Mouse (Mus musculus) megakaryocyte, embryonic 14.5 days (primary cell): ENCODE measurements around the gene Csrnp3. TPM values are rescaled to one million over a fixed set of nuclear protein-coding genes. Genes with fewer than 3 reads are reported as not detected.

Experiments
- H3K27me3 ChIP-seq: replicated peaks from 2 replicates; pipeline ENCODE3; 2012; ENCODE audit warnings: inconsistent platforms
- H3K36me3 ChIP-seq: replicated peaks from 2 replicates; pipeline ENCODE3; 2012; ENCODE audit warnings: low read length, inconsistent platforms, mixed read lengths
- H3K4me1 ChIP-seq: 2 replicates; pipeline ENCODE4 v1.6.1; 2012; ENCODE audit warnings: inconsistent platforms
- H3K4me3 ChIP-seq: replicated peaks from 2 replicates; pipeline ENCODE3; 2012; ENCODE audit warnings: moderate library complexity, mild to moderate bottlenecking, inconsistent platforms
- H3K9me3 ChIP-seq: 2 replicates; pipeline ENCODE4 v1.6.1; 2012; ENCODE audit warnings: inconsistent platforms
- FLI1 ChIP-seq: IDR thresholded peaks from 2 replicates; pipeline ENCODE4 v1.6.1; 2012; ENCODE audit warnings: low read length, inconsistent platforms, mixed read lengths
- GATA1 ChIP-seq: IDR thresholded peaks from 3 replicates; pipeline ENCODE4 v1.6.1; 2012; ENCODE audit warnings: mixed read lengths, low read length, inconsistent platforms, borderline replicate concordance
- polyA plus RNA-seq: library from polyadenylated mRNA; stranded (reverse); fragments of >175 nt; gene quantifications from 2 replicates; pipeline ENCODE4 v1.2.3, GENCODE M21; 2012; ENCODE audit warnings: low replicate concordance; ENCODE audit not compliant: insufficient read depth

Gene Csrnp3
- polyA plus RNA-seq, 1 experiment = not detected

DNA sequence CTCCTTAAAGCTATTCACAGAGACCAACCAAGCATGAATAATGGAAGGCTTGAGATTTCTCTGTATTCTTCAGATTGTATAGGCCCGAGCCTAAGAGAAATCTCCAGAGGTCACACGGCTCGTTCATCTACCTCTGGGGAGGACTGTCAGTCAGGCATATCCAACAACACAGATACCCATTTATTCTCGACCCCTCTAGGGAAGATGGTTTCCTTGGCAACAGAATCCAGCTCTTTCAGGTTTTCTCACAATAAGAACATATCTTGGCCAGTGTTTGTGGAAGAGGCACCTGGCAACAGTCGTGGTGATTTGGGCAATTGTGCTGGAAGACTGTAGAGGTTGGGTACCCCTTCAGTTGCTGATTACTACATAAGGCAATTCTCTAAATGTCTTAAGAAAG is 183.2 kb downstream of the Csrnp3 start:
- TF ChIP-seq FLI1 (no peak), GATA1 (no peak)
- Histone ChIP-seq H3K27me3 (no peaks in the 10 kb centered on the region), H3K36me3 (no peaks in the 10 kb centered on the region), H3K4me3 (no peak overlapping the region), H3K9me3 (peaks cover 18% of the 10 kb centered on the region), H3K4me1 (no peaks in the 10 kb centered on the region)

DNA sequence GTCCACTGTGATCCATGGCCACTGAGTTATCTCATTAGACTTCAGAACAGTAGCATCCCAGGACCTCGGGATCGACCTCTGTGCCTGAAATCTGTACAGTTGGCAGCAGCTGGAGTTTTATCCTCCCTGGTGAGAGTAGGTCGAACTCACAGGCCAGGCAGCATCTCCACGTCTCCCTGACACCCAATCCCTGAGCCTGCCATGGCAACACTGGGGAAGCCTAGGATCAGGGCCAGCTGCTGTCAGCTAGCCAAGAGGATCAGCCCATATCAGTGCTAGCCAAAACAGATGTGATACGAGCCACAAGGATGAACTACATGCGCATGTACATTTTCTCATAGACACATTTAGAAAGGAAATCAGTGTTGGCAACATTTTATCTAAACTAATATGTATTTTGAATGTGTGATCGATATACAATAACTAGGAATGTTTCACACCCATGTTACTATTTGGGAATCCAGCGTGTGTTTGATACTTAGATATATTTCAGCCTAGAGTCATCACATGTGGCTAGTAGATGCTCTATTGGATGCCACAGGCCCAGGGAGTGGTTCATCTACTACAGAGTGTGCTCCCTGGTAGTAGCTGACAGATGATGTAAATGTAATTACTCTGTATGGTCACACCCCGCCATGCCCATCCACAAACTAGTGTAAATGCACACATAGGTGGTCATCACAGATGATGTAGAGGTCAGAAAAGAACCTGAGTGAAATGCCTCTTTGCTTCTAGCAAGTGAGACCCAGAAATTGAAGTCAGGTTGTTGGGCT is 189.5 kb downstream of the Csrnp3 start:
- no peak for TF ChIP-seq GATA1
- no peaks in the 10 kb centered on the region for H3K36me3 ChIP-seq
- peak overlapping the region; percentile 40 for H3K4me3 ChIP-seq
- no peaks in the 10 kb centered on the region for H3K4me1 ChIP-seq
- no peaks in the 10 kb centered on the region for H3K27me3 ChIP-seq
- H3K9me3 ChIP-seq = peaks cover 31% of the 10 kb centered on the region

DNA sequence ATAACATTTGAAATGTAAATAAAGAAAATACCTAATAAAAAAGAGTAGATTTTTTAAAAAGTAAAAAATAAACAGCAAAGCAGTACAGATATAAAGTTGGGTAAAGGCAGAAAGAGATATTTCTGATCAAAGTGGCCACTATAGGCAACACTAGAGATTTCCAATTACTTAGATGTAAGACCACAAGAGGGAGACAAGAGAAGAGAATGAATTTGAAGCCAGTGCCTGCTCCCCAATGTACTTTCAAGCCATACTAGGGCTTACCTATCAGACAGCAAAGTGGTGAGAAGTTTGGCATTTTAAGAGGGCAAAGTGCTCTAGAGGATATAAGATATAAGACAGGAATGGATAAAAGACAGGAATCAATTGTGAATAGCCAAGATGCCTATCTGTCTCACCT is 195.0 kb downstream of the Csrnp3 start:
- no peaks in the 10 kb centered on the region for H3K4me1 ChIP-seq
- TF ChIP-seq FLI1 (no peak), GATA1 (no peak)
- H3K36me3 ChIP-seq = no peaks in the 10 kb centered on the region
- peaks cover 39% of the 10 kb centered on the region for H3K9me3 ChIP-seq
- no peak overlapping the region for H3K4me3 ChIP-seq
- no peaks in the 10 kb centered on the region for H3K27me3 ChIP-seq

DNA sequence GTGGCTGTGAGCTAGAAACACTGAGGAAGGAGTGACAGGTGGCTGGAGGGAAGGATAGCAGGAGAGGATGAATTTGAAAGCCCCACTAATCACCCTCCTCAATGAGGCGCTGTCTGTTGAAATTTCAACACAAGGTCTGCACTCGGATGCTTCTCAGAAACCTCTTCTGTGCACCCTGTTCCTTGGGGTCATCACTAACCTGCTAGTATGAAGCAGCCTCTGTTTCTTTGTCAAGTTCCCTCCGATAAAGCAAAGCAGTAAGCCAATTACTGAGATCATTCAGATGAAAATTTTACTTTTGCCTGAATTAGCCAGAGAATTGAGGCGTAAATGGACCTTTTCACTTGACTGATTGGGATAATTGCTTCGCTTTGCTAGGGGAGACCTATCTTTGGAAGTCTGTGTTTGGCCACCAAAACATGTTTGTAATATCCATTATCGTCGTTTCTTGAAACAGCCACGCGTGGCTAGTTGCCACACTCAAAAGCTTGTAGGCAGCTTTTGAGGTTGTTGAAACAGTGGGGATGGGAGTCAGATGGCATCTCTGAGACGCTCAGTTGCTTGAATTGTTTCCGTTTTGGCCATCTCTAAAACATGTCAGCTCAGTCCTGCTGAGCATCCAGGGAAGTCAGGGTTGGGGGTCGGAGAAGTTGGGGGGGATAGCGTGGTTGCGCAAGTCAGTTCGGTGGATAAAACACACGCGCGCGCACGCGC is 195.8 kb downstream of the Csrnp3 start:
- H3K4me3 ChIP-seq = no peak overlapping the region
- H3K4me1 ChIP-seq = no peaks in the 10 kb centered on the region
- H3K9me3 ChIP-seq = peaks cover 32% of the 10 kb centered on the region
- no peaks in the 10 kb centered on the region for H3K36me3 ChIP-seq
- TF ChIP-seq FLI1 (no peak), GATA1 (no peak)
- no peaks in the 10 kb centered on the region for H3K27me3 ChIP-seq

DNA sequence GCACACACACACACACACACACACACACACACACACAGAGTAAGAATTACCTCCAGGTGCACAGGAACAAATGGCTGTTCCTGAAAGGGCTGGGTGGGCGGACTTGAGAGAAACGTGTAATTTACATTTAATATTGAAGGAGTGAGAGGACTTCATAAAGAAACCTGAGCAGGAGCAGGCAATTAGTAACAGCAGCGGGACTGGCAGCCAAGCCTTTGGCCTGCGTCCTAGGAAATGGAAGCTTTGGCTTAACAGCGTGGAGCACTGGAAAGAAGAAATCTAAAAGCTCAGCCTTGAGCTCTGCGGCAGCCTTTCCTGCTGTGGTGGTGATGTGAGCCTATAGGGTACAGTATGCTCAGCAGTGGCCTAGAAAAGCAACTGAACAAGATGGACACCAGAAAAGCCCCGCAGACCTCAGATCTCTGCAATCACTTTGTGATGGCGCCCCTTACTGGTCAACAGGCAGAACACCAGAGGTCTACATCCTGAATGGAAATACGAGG is 196.4 kb downstream of the Csrnp3 start:
- no peak for TF ChIP-seq GATA1
- no peak for TF ChIP-seq FLI1
- Histone ChIP-seq H3K27me3 (no peaks in the 10 kb centered on the region), H3K4me3 (no peak overlapping the region), H3K9me3 (peaks cover 34% of the 10 kb centered on the region), H3K4me1 (no peaks in the 10 kb centered on the region), H3K36me3 (no peaks in the 10 kb centered on the region)

DNA sequence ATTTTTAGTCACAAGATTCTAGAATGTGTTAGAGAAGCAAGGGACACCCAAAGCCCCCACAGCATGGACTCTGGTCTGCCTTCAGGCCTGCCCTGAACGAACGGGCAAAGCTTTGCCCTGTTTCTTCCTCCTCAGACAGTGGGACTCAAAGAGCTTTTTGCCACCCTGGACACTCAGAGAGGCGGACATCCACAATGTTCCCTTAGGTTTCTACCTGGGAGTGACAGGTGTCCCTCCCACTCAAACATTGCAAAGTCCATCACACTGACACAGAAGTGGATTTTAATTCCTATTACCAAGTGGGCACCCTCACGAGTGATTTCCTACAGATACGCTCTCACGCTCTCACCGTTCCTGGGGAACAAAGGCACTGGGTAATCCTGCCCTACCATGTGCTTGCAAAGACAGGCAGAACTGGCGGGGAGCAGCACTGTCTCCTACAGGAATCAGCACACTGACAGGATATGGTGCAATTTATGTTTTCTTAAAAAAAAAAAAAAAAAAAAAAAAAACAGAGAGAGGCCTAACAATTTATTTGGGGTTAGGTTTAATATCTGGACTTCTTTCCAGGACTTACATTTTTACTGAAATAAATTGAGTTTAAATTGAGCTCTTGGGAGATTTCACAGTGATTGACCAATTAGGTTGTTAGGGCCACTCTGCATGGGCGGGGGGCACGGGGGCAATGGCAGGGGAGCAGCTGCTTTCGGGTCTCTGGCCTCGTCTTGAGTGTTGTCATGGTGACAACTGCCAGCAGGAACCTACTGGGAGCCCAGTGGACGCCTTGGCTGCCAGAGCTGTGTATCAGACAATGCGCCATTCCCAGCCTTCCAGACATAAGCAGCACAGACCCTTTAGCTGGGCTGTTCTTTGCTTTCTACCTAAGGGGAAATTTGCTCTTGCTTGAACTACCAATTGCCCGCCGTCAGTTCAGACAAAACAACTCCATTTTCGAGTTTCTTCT is 198.2 kb downstream of the Csrnp3 start:
- H3K27me3 ChIP-seq = no peaks in the 10 kb centered on the region
- no peaks in the 10 kb centered on the region for H3K4me1 ChIP-seq
- H3K36me3 ChIP-seq = no peaks in the 10 kb centered on the region
- no peak overlapping the region for H3K4me3 ChIP-seq
- no peak for TF ChIP-seq GATA1
- no peak for TF ChIP-seq FLI1
- peaks cover 41% of the 10 kb centered on the region for H3K9me3 ChIP-seq

DNA sequence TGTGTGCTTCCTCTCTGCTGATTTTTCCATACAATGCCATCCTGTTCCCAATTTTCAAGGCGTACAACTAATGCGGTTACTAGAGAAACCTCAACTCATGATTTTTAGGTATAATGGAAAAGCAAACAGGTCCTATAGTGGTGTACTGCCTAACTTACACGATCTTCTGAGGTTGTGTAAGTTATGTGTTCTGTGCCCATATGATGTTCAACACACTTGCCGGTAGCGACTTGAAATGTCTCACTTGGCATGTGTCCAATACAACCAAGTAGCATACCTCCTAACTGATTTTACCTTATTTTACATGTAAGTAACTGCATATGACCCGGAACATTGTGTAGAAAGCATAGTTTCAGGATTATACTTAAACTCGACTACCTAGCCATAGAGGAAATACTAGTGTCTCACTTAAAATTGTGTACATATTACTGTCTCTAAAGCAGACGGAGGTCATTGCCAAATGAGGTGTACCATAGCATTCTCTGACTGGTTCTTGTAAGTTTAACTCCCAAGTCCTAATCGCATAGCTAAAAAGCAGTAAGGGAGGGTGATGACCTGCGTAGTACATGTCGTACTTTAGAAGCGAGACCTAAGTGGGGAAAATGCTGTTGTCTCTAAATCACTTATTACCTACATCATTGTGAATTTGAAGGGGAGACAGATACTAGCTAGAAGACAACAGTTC is 199.0 kb downstream of the Csrnp3 start:
- Histone ChIP-seq H3K4me1 (no peaks in the 10 kb centered on the region), H3K4me3 (no peak overlapping the region), H3K9me3 (peaks cover 45% of the 10 kb centered on the region), H3K36me3 (no peaks in the 10 kb centered on the region), H3K27me3 (no peaks in the 10 kb centered on the region)
- TF ChIP-seq FLI1 = no peak
- TF ChIP-seq GATA1 = no peak

DNA sequence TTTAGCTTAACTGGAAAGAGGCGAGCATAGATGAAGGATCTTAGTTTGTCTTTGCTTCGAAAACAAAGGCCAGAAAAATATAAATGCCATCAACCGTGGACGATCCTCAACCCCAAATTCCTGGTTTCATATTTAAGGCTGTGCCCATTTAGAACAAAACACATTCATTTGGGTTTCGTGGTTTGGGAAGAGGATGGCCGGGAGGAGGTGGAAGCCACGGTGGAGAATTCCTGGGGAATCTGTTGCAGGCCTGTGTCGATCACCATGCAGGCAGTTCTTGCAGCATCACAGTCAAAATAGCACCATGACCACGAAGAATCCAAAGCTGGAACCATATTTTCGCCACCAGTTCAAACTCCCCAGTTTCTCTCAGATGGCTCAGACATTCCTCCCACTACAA is 217.7 kb downstream of the Csrnp3 start:
- Histone ChIP-seq H3K9me3 (peaks cover 16% of the 10 kb centered on the region), H3K27me3 (no peaks in the 10 kb centered on the region), H3K4me3 (no peak overlapping the region), H3K4me1 (no peaks in the 10 kb centered on the region), H3K36me3 (no peaks in the 10 kb centered on the region)
- TF ChIP-seq GATA1 = no peak
- TF ChIP-seq FLI1 = no peak

DNA sequence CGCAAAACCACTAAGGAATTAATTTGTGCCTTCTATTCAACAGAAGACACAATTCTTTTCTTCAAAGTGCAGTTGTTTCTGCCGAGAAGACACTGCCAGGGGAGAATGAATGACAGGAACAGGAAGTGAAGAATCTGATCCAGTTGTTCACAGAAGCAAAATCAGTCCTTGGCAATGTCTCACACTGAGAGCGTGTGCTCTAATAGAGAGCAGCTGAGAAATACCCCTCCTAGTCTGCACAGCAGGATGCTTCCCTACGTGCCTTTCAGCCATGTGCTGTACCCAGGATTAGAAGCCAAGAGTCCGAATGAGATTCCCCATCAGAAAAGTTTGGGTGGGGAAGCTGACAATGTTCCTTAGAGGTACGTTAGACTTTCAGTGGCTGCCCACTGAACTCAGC is 223.9 kb downstream of the Csrnp3 start:
- H3K4me1 ChIP-seq = no peaks in the 10 kb centered on the region
- peaks cover 16% of the 10 kb centered on the region for H3K9me3 ChIP-seq
- H3K4me3 ChIP-seq = no peak overlapping the region
- TF ChIP-seq GATA1 (no peak), FLI1 (no peak)
- H3K27me3 ChIP-seq = no peaks in the 10 kb centered on the region
- no peaks in the 10 kb centered on the region for H3K36me3 ChIP-seq
